Mouse (Mus musculus) MEL (cell line): ENCODE measurements around the gene Olfr142.

Experiments used
- CTCF ChIP-seq, 3 experiments: IDR thresholded peaks in 2 of 3; conservative IDR thresholded peaks in 1 of 3; 2 replicates each; pipeline ENCODE4 v1.5.1; 2011 to 2012; ENCODE audit warnings: low read length in 3 of 3, low read depth in 2 of 3, mild to moderate bottlenecking in 2 of 3, improper control_type of control experiment in 1 of 3, inconsistent platforms in 1 of 3, mixed read lengths in 1 of 3, moderate library complexity in 1 of 3; ENCODE audit not compliant: control insufficient read depth in 1 of 3, insufficient read depth in 1 of 3, poor library complexity in 1 of 3, severe bottlenecking in 1 of 3
- MYC ChIP-seq: IDR thresholded peaks from 2 replicates; pipeline ENCODE4 v1.6.1; 2011; ENCODE audit warnings: low read depth, mild to moderate bottlenecking, low read length, improper control_type of control experiment, moderate library complexity
- TBP ChIP-seq: IDR thresholded peaks from 2 replicates; pipeline ENCODE4 v1.8.0; 2011; ENCODE audit warnings: low read depth, low read length, improper control_type of control experiment
- ZNF384 ChIP-seq: IDR thresholded peaks from 2 replicates; pipeline ENCODE4 v1.6.1; 2012; ENCODE audit warnings: low read depth, mild to moderate bottlenecking, inconsistent platforms, low read length, improper control_type of control experiment

- no peak for TF ChIP-seq TBP
- no peak for TF ChIP-seq MYC
- TF ChIP-seq CTCF (IDR thresholded peaks at IDR 0.05 in 2 of 3, conservative IDR thresholded peaks at IDR 0.05 in 1 of 3; ENCODE audit: control insufficient read depth in 1 of 3, insufficient read depth in 1 of 3, low read depth in 2 of 3, low read length in 3 of 3, poor library complexity in 1 of 3, severe bottlenecking in 1 of 3): no peak
- no peak for TF ChIP-seq ZNF384
Observed at GRCm38 (mm10) chr2:90270932-90271331, 13.5 kb upstream of the Olfr142 start, which contains the start of gene Olfr1271.
